Mouse (Mus musculus) forebrain, embryonic 14.5 days (tissue): Measurements from ENCODE around the gene Usp29. TPM values are rescaled to one million over a fixed set of nuclear protein-coding genes. Genes with fewer than 3 reads are reported as not detected.
A peak's percentile ranks its signal among the peaks of the same experiment; 100 is the strongest.
"Not testable (repeated sequence)": the region's sequence is repeated elsewhere in the genome, so short reads cannot be mapped to it uniquely, and the experiment has no call there.

ENCODE experiments used
- ATAC-seq: fragments of 200-750 bp; cut with Nextera tagmentation; 2 replicates; pipeline ENCODE4 v1.8.0; 2017; ENCODE audit warnings: mild to moderate bottlenecking, moderate library complexity
- DNase-seq: peaks from one replicate; pipeline ENCODE4 v3.0.0-alpha.2; 2015; ENCODE audit warnings: low spot score
- H3K27ac ChIP-seq: fragments of 300-500 bp; sonication (generic); 2 replicates; pipeline ENCODE4 v1.5.1; 2014; ENCODE audit warnings: low read depth, mild to moderate bottlenecking, control low read depth, low read length, moderate library complexity
- H3K27me3 ChIP-seq: fragments of 300-500 bp; sonication (generic); replicated peaks from 2 replicates; pipeline ENCODE4 v1.6.1; 2014; ENCODE audit warnings: low read length, control low read depth, mixed read lengths; ENCODE audit not compliant: control insufficient read depth, insufficient read depth
- H3K36me3 ChIP-seq: fragments of 300-500 bp; sonication (generic); 2 replicates; pipeline ENCODE4 v1.6.1; 2014; ENCODE audit warnings: low read length, control low read depth; ENCODE audit not compliant: control insufficient read depth, insufficient read depth
- H3K4me1 ChIP-seq: fragments of 300-500 bp; sonication (generic); 2 replicates; pipeline ENCODE4 v1.6.1; 2014; ENCODE audit warnings: antibody characterized with exemption, low read length, control low read depth; ENCODE audit not compliant: control insufficient read depth, insufficient read depth
- H3K4me2 ChIP-seq: fragments of 300-500 bp; sonication (generic); 2 replicates; pipeline ENCODE4 v1.6.1; 2014; ENCODE audit warnings: mild to moderate bottlenecking, control low read depth, low read length
- H3K4me3 ChIP-seq: fragments of 300-500 bp; sonication (generic); 2 replicates; pipeline ENCODE4 v1.5.1; 2014; ENCODE audit warnings: low read depth, low read length, control low read depth
- H3K9ac ChIP-seq: fragments of 300-500 bp; sonication (generic); 2 replicates; pipeline ENCODE4 v1.6.1; 2014; ENCODE audit warnings: mild to moderate bottlenecking, low read length, control low read depth, moderate library complexity
- H3K9me3 ChIP-seq: fragments of 300-500 bp; sonication (generic); replicated peaks from 2 replicates; pipeline ENCODE4 v1.6.1; 2016; ENCODE audit warnings: low read length, control low read depth, mixed read lengths; ENCODE audit not compliant: control insufficient read depth
- WGBS: fragments of 180-500 bp; shearing (Covaris S2); extraction: QIAGEN DNeasy Blood & Tissue Kit; methylation state at CpG from one replicate; pipeline ENCODE4 v1.1.7; 2014; 5-methylcytosine and 5-hydroxymethylcytosine counted together
- microRNA counts: library from miRNA; unstranded; fragments of <30 nt; microRNA quantifications from one replicate; lab custom pipeline; 2016
- microRNA-seq: library from miRNA; unstranded; fragments of <30 nt; microRNA quantifications from one replicate; pipeline ENCODE4, GENCODE M21; 2016
- polyA plus RNA-seq: library from polyadenylated mRNA; unstranded; fragments of >200 nt; fragmentation: Nextera tagmentation; extraction: Ambion mirVana; gene quantifications from 2 replicates; pipeline ENCODE4 v1.2.1, GENCODE M21; 2014

Gene Usp29
- polyA plus RNA-seq, 1 experiment from 2014 or later = 15.5 TPM

- DNase-seq, H3K4me3 ChIP-seq, H3K27ac ChIP-seq, H3K9me3 ChIP-seq, H3K4me1 ChIP-seq, H3K4me2 ChIP-seq, H3K27me3 ChIP-seq, H3K36me3 ChIP-seq, H3K9ac ChIP-seq, ATAC-seq: not testable (repeated sequence)
- 58% methylated on average over 3 of the region's 3 CpGs for WGBS
These were observed 268.5 kb downstream of the Usp29 start for GRCm38 (mm10) chr7:6998914-6999313.

GRCm38 (mm10) chr7:7005441-7005840, 275.1 kb downstream of the Usp29 start:
- ATAC-seq, H3K27me3 ChIP-seq: not testable (repeated sequence)
- 73% methylated on average over 5 of the region's 5 CpGs for WGBS

More at GRCm38 (mm10) chr7:7005441-7005840, 275.1 kb downstream of the Usp29 start:
- not testable (repeated sequence) for H3K36me3 ChIP-seq, H3K4me1 ChIP-seq, H3K4me2 ChIP-seq, H3K9me3 ChIP-seq, H3K9ac ChIP-seq, H3K4me3 ChIP-seq, DNase-seq, H3K27ac ChIP-seq

MicroRNA genes within 50 kb of the gene (microRNA counts, 519-probe panel; counts per million panel counts)
- 2,748 counts per million, percentile 19 among the panel's probes with 10 or more counts for microRNA mmu-miR-3099 (lab: Ali Mortazavi, UCI)

Small RNA genes within 50 kb of the gene (microRNA-seq; reads per million reads assigned to microRNA genes)
- gene Mir3099 = 274 reads per million, percentile 70 among the genes with 10 or more reads in this experiment

Other genes starting within 250 kb of the Usp29 start
- gene Olfr5, start 243.6 kb upstream of the Usp29 start, polyA plus RNA-seq = not detected in 2 replicates
- gene Olfr1347, start 230.8 kb upstream of the Usp29 start, polyA plus RNA-seq = not detected in 2 replicates
- not detected in 2 replicates for gene Olfr1348, start 221.8 kb upstream of the Usp29 start, polyA plus RNA-seq
- gene Olfr1349, start 207.6 kb upstream of the Usp29 start, polyA plus RNA-seq = not detected in 2 replicates
- gene Olfr1350, start 165.7 kb upstream of the Usp29 start, polyA plus RNA-seq = not detected in 2 replicates
- gene Zim1, start 34.1 kb upstream of the Usp29 start, polyA plus RNA-seq = 4.3 and 6.5 TPM in 2 replicates
- 51.1 and 72.9 TPM in 2 replicates for gene Peg3, start 147 bp upstream of the Usp29 start, polyA plus RNA-seq